Mouse (Mus musculus) cerebellum, postnatal 25 days (tissue): ENCODE data around the gene Jade3.

Experiments used
- DNase-seq, 2 experiments: peaks; one replicate each; pipeline ENCODE4 v3.0.0; 2021; ENCODE audit warnings: mixed read lengths in 2 of 2

The Jade3 gene

GRCm38 (mm10) chrX:20548011-20548879, 122.8 kb downstream of the Jade3 start:
- peak; percentile 36 to 40 for DNase-seq

DNA sequence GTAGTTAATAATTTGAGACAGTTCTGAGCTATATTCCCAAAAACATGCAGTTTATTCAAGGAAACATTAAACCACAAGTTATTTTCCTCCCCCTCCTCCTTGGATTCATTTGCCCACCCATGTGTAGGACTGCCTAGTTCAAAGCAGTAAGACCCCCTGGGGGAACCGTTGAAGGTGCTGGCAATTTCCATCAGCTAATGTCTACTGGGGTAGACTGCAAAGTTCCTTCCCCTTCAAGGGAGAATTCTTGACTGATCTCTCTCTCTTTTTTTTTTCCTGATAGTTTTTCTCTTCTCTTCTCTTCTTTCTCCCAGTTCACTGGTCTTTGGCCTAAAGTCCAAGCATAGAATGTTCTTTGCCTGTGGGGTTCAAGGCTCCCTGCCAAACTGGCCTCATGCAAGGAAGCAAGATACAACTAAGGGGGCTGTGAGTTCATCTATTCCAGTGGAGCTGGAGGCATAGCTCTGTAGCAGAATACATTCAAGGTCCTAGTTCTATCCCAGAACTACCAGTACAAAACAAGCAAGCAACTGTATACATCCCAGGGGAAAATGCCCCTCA, 123.5 kb downstream of the Jade3 start:
- DNase-seq: no peak

DNA sequence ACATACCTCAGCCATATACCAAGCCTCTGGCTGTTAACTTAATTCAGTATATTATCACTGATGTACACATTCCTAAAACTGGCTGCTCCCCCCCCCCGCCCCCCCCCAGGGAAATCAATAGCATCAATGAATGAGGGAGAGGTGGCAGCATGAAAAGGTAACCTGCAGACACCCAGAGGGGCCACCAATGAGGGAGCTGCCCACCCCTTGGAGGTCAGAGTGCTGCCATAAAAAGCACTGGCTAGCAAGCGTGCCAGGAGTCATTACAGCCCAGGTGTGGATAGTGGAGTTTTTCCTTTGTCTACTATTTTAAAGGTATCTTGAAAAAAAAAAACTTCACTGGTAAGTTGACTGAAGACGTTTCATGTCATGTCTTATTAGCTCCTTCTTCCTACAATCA, 124.0 kb downstream of the Jade3 start, which contains the start of gene Rgn:
TSS of gene Rgn (plus strand) at position 256 of the 400 bp plus-strand sequence.
- DNase-seq: no peak

DNA sequence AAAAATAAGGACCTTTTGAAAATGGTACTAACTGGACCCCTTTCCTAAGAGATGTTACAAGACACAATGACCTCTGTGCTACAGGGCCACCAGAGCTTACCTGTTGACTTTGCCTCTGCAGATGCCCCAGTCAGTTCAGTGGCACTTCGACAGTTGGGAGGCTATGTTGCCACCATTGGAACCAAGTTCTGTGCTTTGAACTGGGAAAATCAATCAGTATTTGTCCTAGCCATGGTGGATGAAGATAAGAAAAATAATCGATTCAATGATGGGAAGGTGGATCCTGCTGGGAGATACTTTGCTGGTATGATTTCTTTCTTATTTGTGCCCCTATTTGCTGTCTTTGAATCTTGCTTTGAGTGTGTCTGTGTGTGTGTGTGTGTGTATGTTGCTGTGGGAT, 126.7 kb downstream of the Jade3 start:
- no peak for DNase-seq

- DNase-seq: no peak
Observed at GRCm38 (mm10) chrX:20561846-20562245, 136.4 kb downstream of the Jade3 start.

- no peak for DNase-seq
Observed at GRCm38 (mm10) chrX:20563941-20564340, 138.5 kb downstream of the Jade3 start.
